Mouse (Mus musculus) heart, embryonic 14.5 days (tissue): Measurements from ENCODE around the gene Calhm3. TPM values are rescaled to one million over a fixed set of nuclear protein-coding genes. Genes with fewer than 3 reads are reported as not detected.

ENCODE experiments used
- ATAC-seq: fragments of 200-750 bp; cut with Nextera tagmentation; 2 replicates; pipeline ENCODE4 v1.8.0; 2017; ENCODE audit warnings: low read depth, moderate TSS enrichment; ENCODE audit not compliant: insufficient number of reproducible peaks, insufficient read depth, low FRiP score
- H3K27ac ChIP-seq, 2 experiments: fragments of 200-500 bp in 1 of 2; fragments of 300-500 bp in 1 of 2; sonication (generic) in 1 of 2; replicated peaks in 1 of 2; 2 replicates each; pipeline ENCODE4 v1.5.1; 2012 to 2014; ENCODE audit warnings: low read depth in 2 of 2, low read length in 2 of 2, control low read depth in 1 of 2, mild to moderate bottlenecking in 1 of 2, mixed read lengths in 1 of 2; ENCODE audit not compliant: control insufficient read depth in 1 of 2, insufficient read depth in 1 of 2
- H3K27me3 ChIP-seq: fragments of 300-500 bp; sonication (generic); 2 replicates; pipeline ENCODE4 v1.6.1; 2014; ENCODE audit warnings: mild to moderate bottlenecking, low read length, control low read depth; ENCODE audit not compliant: control insufficient read depth, insufficient read depth
- H3K36me3 ChIP-seq: fragments of 300-500 bp; sonication (generic); 2 replicates; pipeline ENCODE4 v1.6.1; 2014; ENCODE audit warnings: mild to moderate bottlenecking, control low read depth, low read length, mixed read lengths; ENCODE audit not compliant: control insufficient read depth, insufficient read depth
- H3K4me1 ChIP-seq, 2 experiments: fragments of 200-500 bp in 1 of 2; fragments of 300-500 bp in 1 of 2; sonication (generic) in 1 of 2; 2 replicates each; pipeline ENCODE4 v1.6.1; 2012 to 2014; ENCODE audit warnings: low read length in 2 of 2, control low read depth in 1 of 2, mixed read lengths in 1 of 2; ENCODE audit not compliant: control insufficient read depth in 2 of 2, insufficient read depth in 2 of 2
- H3K4me2 ChIP-seq: fragments of 300-500 bp; sonication (generic); 2 replicates; pipeline ENCODE4 v1.6.1; 2014; ENCODE audit warnings: mild to moderate bottlenecking, low read length
- H3K4me3 ChIP-seq, 2 experiments: fragments of 200-500 bp in 1 of 2; fragments of 300-500 bp in 1 of 2; sonication (generic) in 1 of 2; 2 replicates each; pipeline ENCODE4 v1.5.1; 2012 to 2014; ENCODE audit warnings: low read length in 2 of 2, mild to moderate bottlenecking in 2 of 2, control low read depth in 1 of 2, low read depth in 1 of 2, moderate library complexity in 1 of 2; ENCODE audit not compliant: control insufficient read depth in 1 of 2, insufficient read depth in 1 of 2
- H3K9ac ChIP-seq: fragments of 300-500 bp; sonication (generic); 2 replicates; pipeline ENCODE4 v1.6.1; 2014; ENCODE audit warnings: mild to moderate bottlenecking, low read length
- H3K9me3 ChIP-seq: fragments of 300-500 bp; sonication (generic); 2 replicates; pipeline ENCODE4 v1.6.1; 2016; ENCODE audit warnings: low read length, control low read depth; ENCODE audit not compliant: control insufficient read depth
- WGBS: fragments of 180-500 bp; shearing (Covaris S2); extraction: QIAGEN DNeasy Blood & Tissue Kit; methylation state at CpG from one replicate; pipeline ENCODE4 v1.1.7; 2014; 5-methylcytosine and 5-hydroxymethylcytosine counted together
- polyA plus RNA-seq: library from polyadenylated mRNA; unstranded; fragments of >200 nt; fragmentation: Nextera tagmentation; extraction: Ambion mirVana; gene quantifications from 2 replicates; pipeline ENCODE4 v1.2.1, GENCODE M21; 2014

The Calhm3 gene
- polyA plus RNA-seq, 1 experiment from 2014 or later = not detected

- peaks cover 0 to 5% of the 10 kb centered on the region in 2 experiments; a peak in 1 of 4 replicates for H3K4me1 ChIP-seq
- H3K36me3 ChIP-seq = peaks cover 78% of the 10 kb centered on the region
- ATAC-seq = no peak
- no peak overlapping the region for H3K4me2 ChIP-seq
- no peak overlapping the region for H3K27ac ChIP-seq
- no peak overlapping the region for H3K9ac ChIP-seq
- no peaks in the 10 kb centered on the region for H3K27me3 ChIP-seq
- no peak overlapping the region for H3K4me3 ChIP-seq
- H3K9me3 ChIP-seq = no peaks in the 10 kb centered on the region
- 80% methylated on average over 2 of the region's 2 CpGs for WGBS
Measured at GRCm38 (mm10) chr19:47118634-47119033, 38.9 kb downstream of the Calhm3 start.

DNA sequence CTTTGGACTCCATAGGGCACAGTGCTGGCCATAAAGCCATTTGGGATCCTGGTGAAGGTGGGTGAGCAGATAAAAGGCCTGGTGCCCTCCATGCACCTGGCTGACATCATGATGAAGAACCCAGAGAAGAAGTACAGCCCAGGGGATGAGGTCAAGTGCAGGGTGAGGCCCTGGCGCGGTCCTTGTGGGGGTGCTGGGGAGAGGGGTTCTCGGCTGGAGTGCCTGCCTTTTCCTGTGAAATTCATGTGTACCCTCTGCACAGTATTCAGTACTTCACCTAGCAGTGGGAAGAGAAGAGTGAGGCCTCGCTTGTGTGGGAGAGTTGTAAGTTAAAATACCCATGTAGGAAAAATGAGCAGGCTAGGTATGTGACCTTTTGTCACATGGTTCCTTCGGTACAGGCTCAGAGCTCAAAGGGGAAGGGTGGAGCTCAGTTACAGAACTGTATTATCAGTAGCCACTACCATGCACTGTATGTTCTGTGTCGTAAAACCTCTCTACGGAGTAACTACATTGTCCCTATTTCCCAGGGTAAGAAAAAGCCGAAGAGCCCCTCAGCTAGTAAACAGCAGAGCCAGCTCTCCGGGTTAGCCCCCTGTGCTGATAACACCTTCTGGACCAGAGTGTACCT is 52.8 kb downstream of the Calhm3 start:
- WGBS = 83% methylated on average over 9 of the region's 9 CpGs
- Histone ChIP-seq H3K9me3 (no peaks in the 10 kb centered on the region), H3K4me2 (no peak overlapping the region), H3K4me1 (no peaks in the 10 kb centered on the region), H3K9ac (no peak overlapping the region), H3K36me3 (peaks cover 97% of the 10 kb centered on the region), H3K27me3 (no peaks in the 10 kb centered on the region), H3K4me3 (no peak overlapping the region), H3K27ac (no peak overlapping the region)
- no peak for ATAC-seq

Other genes with a start within 250 kb of the Calhm3 start
- gene Ina, start 143.1 kb downstream of the Calhm3 start, polyA plus RNA-seq = 0.30 TPM in 1 of 2 replicates, not detected in the other
- 115 and 126 TPM in 2 replicates for gene Nt5c2, start 142.6 kb downstream of the Calhm3 start, polyA plus RNA-seq
- gene Pcgf6, start 106.9 kb downstream of the Calhm3 start, polyA plus RNA-seq = 8.8 and 11.0 TPM in 2 replicates
- gene Taf5, start 90.0 kb downstream of the Calhm3 start, polyA plus RNA-seq = 5.4 and 5.7 TPM in 2 replicates
- gene Usmg5, start 67.1 kb downstream of the Calhm3 start, polyA plus RNA-seq = 2,728 and 2,838 TPM in 2 replicates
- gene Pdcd11, start 67.0 kb downstream of the Calhm3 start, polyA plus RNA-seq = 4.6 and 5.3 TPM in 2 replicates
- gene Calhm2, start 19.5 kb downstream of the Calhm3 start, polyA plus RNA-seq = 1.7 and 2.4 TPM in 2 replicates
- not detected in 2 replicates for gene Calhm1, start 13.5 kb downstream of the Calhm3 start, polyA plus RNA-seq
- 1.3 and 1.4 TPM in 2 replicates for gene Neurl1a, start 21.1 kb upstream of the Calhm3 start, polyA plus RNA-seq